Mouse (Mus musculus) bone marrow, adult 2 months (tissue): Measurements from ENCODE around the gene Tgfb1i1.

Experiments
- CTCF ChIP-seq: fragments of 200-500 bp; IDR thresholded peaks from 2 replicates; pipeline ENCODE4 v1.5.1; 2011; ENCODE audit warnings: low read length, control low read depth; ENCODE audit not compliant: control insufficient read depth, insufficient read depth
- POLR2A ChIP-seq: fragments of 200-500 bp; IDR thresholded peaks from 2 replicates; pipeline ENCODE4 v1.6.1; 2011; ENCODE audit warnings: low read depth, mild to moderate bottlenecking, control low read depth, low read length, borderline replicate concordance; ENCODE audit not compliant: control insufficient read depth

DNA sequence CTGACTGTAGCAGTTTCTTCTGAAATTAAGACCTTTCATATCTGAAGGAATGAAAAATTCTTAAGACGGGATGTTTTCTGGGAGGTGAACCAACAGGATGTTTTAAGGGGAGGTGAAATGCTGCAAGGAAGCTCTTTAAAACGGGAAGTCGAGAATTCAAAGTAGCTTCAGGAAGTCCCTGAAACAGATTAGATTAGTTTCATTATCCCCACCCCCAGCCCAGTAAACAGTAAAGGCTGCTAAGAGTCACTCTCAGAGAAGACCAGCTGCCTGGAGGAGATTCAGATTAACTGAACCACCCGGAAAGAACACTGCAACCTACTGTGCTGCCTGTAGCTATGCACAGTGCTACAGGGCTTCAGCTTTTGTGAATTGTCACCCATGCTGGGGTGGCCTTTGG is 26.7 kb upstream of the Tgfb1i1 start:
- TF ChIP-seq CTCF: no peak
- TF ChIP-seq POLR2A: no peak
